Mouse (Mus musculus): ENCODE measurements around the gene Yipf4. TPM values are rescaled to one million over a fixed set of nuclear protein-coding genes. Genes with fewer than 3 reads are reported as not detected.

Gene Yipf4
- polyA plus RNA-seq, 1 experiment from 2014 or later, result 46.4 TPM

DNA sequence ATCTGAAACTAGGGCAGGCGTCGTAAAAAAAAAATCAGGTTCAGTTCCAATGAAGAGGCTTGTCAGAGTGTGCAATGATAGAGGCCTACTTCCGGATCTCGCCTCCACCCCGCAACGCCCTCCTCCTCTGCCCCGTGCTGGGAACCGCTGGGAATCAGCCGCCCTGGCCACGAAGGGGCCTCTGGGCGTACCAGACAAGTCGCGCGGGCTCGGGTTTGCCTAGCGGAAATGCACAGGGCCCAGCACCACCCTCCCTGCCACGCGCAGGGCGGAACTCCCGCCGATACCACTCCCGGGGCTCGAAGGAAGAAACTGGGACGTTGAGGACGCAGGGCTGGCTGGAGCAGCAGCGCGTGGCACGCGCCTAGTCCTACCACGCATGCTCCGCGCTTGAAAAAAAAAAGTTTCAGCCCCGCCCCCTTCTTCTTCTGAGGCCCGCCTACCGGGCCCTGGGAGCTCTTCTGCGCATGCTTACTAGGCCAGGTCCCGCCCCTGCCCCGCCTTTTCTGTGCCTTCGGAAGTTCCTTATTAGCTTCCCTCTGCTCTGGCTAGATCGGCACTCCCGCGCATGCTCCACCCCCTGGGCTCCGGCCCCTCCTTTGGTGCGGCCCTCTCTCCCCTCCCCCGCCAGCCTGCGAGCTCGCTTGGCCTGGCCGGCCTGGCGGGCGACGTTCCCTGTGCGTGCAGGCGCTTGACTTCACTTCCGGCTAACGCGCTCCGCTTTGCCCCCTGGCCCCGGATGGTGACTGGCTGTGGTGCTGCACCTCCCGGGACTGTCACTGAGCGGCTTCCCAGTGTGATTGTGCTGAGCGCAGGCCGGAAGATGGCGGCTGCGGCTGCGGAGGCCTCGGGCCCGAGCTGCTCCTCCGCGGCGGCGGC lies 38.7 kb downstream of the Yipf4 start, which contains the start of gene Birc6:
Gene Birc6, plus strand, starts transcription at position 567 of the 879 bp plus-strand sequence.
- under 1% methylated on average over 71 of the region's 71 CpGs for WGBS

DNA sequence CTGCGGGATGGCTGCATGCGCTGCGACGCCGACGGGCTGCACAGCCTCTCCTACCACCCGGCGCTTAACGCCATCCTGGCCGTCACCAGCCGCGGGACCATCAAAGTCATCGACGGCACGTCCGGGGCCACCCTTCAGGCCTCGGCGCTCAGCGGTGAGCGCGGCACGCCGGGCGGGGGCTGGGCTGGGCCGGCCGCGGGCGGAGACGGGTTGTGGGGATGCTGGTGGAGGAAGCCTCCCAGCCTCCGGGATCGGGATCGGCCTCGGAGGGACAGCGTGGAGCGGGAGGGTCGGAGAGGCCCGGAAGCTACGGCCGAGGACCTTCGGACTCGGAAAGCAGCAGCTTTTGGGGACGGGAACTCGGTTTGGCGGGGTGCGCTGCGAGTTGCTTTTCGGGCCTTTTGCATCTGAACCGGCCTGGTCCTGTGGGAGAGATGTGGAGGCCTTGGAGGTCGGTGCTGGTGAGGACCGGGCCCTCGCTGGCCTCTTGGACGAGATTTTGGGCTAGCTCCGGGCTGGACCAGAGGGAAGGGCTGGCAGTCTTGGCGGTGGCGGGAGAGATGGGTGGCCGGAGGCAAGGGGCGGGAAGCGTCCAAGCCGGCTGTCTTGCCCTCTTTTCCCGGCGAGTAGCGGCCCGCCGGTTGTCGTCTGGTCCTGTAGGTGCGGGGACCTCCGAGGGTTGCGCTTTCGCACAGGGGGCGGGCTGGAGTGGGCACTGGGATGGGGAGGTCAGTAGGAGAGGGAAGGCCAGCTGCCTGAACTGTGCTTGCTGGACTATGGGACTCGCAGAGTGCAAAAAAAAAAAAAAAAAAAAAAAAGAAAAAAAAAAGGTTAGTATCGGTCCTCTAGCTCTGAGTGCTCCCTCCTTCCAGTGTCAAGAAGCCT lies 39.6 kb downstream of the Yipf4 start:
- ATAC-seq (ENCODE audit: low FRiP score, low read depth), result peak; percentile 57; the same call in 1 of the 2 replicates
- Histone ChIP-seq H3K27me3 (no peaks in the 10 kb centered on the region), H3K9ac (peak overlapping the region; percentile 99), H3K36me3 (no peaks in the 10 kb centered on the region), H3K9me3 (no peaks in the 10 kb centered on the region), H3K4me3 (peak overlapping the region; percentile 99), H3K4me2 (peak overlapping the region; percentile 67), H3K27ac (replicated peaks) (peak overlapping the region; percentile 98), H3K4me1 (replicated peaks) (peaks cover 24% of the 10 kb centered on the region)
- 0% methylated on average over 63 of the region's 72 CpGs for WGBS

More for the DNA sequence above, 38.7 kb downstream of the Yipf4 start, which contains the start of gene Birc6:
- peak within 1 kb of the TSS; percentile 99 for H3K9ac ChIP-seq
- no peaks in the 10 kb centered on the region for H3K9me3 ChIP-seq
- H3K36me3 ChIP-seq, result no peaks in the 10 kb centered on the region
- ATAC-seq (ENCODE audit: low FRiP score, low read depth), result peak; percentile 98
- peak within 1 kb of the TSS; percentile 98 for H3K27ac ChIP-seq (replicated peaks)
- H3K27me3 ChIP-seq, result no peaks in the 10 kb centered on the region
- H3K4me1 ChIP-seq (replicated peaks), result peaks cover 24% of the 10 kb centered on the region
- H3K4me3 ChIP-seq, result peak within 1 kb of the TSS; percentile 99
- H3K4me2 ChIP-seq, result peak within 1 kb of the TSS; percentile 67

DNA sequence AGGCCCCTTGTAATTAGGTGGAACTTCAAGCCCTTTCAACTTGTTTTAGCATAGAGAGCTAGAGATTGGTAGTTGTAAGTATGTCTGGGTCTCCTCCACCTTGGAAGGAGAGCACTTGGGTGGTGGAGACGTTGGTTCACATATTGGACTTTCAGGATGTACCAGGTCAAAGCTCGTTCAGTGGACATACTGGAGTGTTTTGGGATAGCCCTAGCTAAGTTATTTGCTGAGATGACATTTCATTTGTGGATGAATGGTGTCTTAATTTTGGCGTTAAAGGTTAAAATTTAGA lies 40.2 kb downstream of the Yipf4 start:
- Histone ChIP-seq H3K9ac (peak overlapping the region; percentile 99), H3K4me1 (replicated peaks) (peaks cover 24% of the 10 kb centered on the region), H3K9me3 (no peaks in the 10 kb centered on the region), H3K36me3 (no peaks in the 10 kb centered on the region), H3K27ac (replicated peaks) (peak overlapping the region; percentile 98), H3K27me3 (no peaks in the 10 kb centered on the region), H3K4me2 (peak overlapping the region; percentile 67), H3K4me3 (peak overlapping the region; percentile 99)
- 19% methylated on average over 3 of the region's 3 CpGs for WGBS
- no peak for ATAC-seq (ENCODE audit: low FRiP score, low read depth)

DNA sequence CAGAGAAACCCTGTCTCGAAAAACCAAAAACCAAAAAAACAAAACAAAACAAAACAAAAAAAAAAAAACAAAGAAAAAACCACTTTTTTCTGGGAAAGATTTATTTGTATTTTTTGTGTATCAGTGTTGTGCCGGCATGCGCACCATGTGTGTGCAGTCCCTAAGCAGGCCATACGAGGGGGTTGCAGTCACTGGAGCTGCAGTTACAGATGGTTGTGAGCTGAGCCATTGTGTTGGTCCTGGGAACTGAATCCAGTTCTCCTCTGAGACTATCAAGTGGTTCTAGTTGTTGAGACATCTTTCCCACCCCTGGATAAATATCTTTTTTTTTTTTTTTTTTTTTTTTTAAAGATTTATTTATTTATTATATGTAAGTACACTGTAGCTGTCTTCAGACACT lies 45.7 kb downstream of the Yipf4 start:
- Histone ChIP-seq H3K27me3 (no peaks in the 10 kb centered on the region), H3K9me3 (no peaks in the 10 kb centered on the region), H3K4me1 (replicated peaks) (peaks cover 8% of the 10 kb centered on the region), H3K36me3 (no peaks in the 10 kb centered on the region), H3K9ac (no peak overlapping the region), H3K27ac (replicated peaks) (no peak overlapping the region), H3K4me3 (no peak overlapping the region), H3K4me2 (no peak overlapping the region)
- ATAC-seq (ENCODE audit: low FRiP score, low read depth), result no peak
- WGBS, result 97% methylated on average over 4 of the region's 4 CpGs

GRCm38 (mm10) chr17:74537526-74537925 lies 48.2 kb downstream of the Yipf4 start:
- ATAC-seq (ENCODE audit: low FRiP score, low read depth), result no peak
- no peak overlapping the region for H3K4me2 ChIP-seq
- no peak overlapping the region for H3K27ac ChIP-seq (replicated peaks)
- H3K36me3 ChIP-seq, result no peaks in the 10 kb centered on the region
- 71% methylated on average over 1 of the region's 1 CpGs for WGBS
- H3K9ac ChIP-seq, result no peak overlapping the region
- H3K9me3 ChIP-seq, result no peaks in the 10 kb centered on the region
- H3K4me1 ChIP-seq (replicated peaks), result no peaks in the 10 kb centered on the region
- H3K4me3 ChIP-seq, result no peak overlapping the region
- H3K27me3 ChIP-seq, result no peaks in the 10 kb centered on the region

DNA sequence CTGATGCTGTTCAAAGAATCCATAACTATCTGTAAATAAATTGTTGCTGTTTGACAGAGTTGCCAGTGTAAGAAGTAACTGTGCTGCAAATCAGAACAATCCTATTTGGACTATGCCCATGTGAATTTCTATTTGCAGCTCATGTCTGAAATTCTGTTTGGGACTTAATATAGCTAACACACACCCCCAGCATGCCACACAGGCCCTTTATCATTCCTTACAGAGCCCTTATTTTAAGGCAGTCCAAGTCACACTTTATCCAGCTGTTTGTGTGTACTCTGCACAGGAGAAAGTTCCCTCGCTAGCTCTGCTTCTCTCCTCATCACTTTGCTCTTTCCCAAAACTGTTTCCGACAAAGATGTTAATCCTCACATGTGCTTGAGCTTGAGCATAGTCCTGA lies 54.3 kb downstream of the Yipf4 start:
- WGBS, result 94% methylated on average over 2 of the region's 2 CpGs

More for the DNA sequence above, 54.3 kb downstream of the Yipf4 start:
- Histone ChIP-seq H3K9me3 (no peaks in the 10 kb centered on the region), H3K4me3 (no peak overlapping the region), H3K36me3 (peaks cover 24% of the 10 kb centered on the region), H3K4me2 (no peak overlapping the region), H3K27me3 (no peaks in the 10 kb centered on the region), H3K27ac (replicated peaks) (no peak overlapping the region), H3K4me1 (replicated peaks) (no peaks in the 10 kb centered on the region), H3K9ac (no peak overlapping the region)
- no peak for ATAC-seq (ENCODE audit: low FRiP score, low read depth)

Other genes starting within 250 kb of the Yipf4 start
- 51.1 and 51.6 TPM in 2 replicates for gene Memo1, start 194.0 kb upstream of the Yipf4 start, polyA plus RNA-seq (2015; fragmentation: Nextera tagmentation; extraction: Ambion mirVana)
- gene Dpy30, start 165.5 kb upstream of the Yipf4 start, polyA plus RNA-seq (2015; fragmentation: Nextera tagmentation; extraction: Ambion mirVana), result 210 and 224 TPM in 2 replicates
- 34.2 and 35.5 TPM in 2 replicates for gene Spast, start 150.5 kb upstream of the Yipf4 start, polyA plus RNA-seq (2015; fragmentation: Nextera tagmentation; extraction: Ambion mirVana)
- 30.1 and 32.2 TPM in 2 replicates for gene Slc30a6, start 93.9 kb upstream of the Yipf4 start, polyA plus RNA-seq (2015; fragmentation: Nextera tagmentation; extraction: Ambion mirVana)
- 0.31 and 0.35 TPM in 2 replicates for gene Nlrc4, start 30.4 kb upstream of the Yipf4 start, polyA plus RNA-seq (2015; fragmentation: Nextera tagmentation; extraction: Ambion mirVana)
- gene Birc6, start 38.8 kb downstream of the Yipf4 start, polyA plus RNA-seq (2015; fragmentation: Nextera tagmentation; extraction: Ambion mirVana), result 74.6 and 85.3 TPM in 2 replicates
- 15.5 and 18.7 TPM in 2 replicates for gene Ttc27, start 228.2 kb downstream of the Yipf4 start, polyA plus RNA-seq (2015; fragmentation: Nextera tagmentation; extraction: Ambion mirVana)

All from hindbrain, embryonic 15.5 days (tissue).